Mouse (Mus musculus) left cerebral cortex, adult 18-20 months (tissue): Measurements from ENCODE around the gene Itgb3. TPM values are rescaled to one million over a fixed set of nuclear protein-coding genes. Genes with fewer than 3 reads are reported as not detected.

ENCODE experiments used
- DNase-seq, 2 experiments: peaks; one replicate each; pipeline ENCODE4 v3.0.0; 2021 to 2022; ENCODE audit warnings: low spot score in 2 of 2, mixed read lengths in 1 of 2
- total RNA-seq, 2 experiments: library from RNA; stranded (reverse); gene quantifications; 2 replicates each; pipeline ENCODE4 v1.2.3; 2021

Gene Itgb3
- total RNA-seq, 2 experiments from 2014 or later, result 2.5 to 2.6 TPM

DNA sequence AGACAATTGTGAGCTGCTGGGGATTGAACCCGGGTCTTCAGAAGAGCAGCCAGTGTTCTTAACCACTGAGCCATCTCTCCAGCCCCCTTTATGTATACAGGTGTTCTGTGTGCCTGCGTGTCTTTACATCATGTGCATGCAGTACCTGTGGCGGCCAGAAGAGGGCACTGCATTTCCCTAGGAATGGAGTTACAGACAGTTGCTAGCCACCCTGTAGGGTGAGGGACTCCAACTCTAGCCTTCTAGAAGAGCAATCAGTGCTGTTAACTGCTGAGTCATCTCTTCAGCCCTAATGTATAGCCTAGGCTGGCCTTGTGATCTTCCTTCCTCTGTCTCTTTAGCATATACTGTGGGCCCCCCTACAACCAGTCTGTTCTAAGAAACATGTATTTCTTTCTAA lies 40.8 kb downstream of the Itgb3 start:
- DNase-seq, result no peak

DNA sequence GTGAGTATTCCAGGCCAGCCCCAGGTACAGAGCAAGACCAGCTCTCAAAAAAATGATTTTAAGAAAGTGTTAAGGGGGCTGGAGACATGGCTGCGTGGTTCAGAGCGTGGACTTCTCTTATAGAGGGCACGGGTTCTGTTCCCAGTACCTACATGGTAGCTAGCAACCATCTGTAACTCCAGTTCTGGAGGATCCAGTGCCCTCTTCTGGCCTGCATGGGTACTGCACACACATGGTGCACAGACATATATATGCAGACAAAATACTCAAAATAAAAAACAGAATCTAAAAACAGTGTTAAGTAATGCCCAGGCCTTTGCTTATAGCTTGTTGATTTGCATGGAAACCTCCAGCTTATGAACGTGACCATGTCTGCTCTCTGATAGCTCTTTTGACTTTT lies 52.8 kb downstream of the Itgb3 start:
- DNase-seq, result no peak

GRCm38 (mm10) chr11:104661106-104661505 lies 53.3 kb downstream of the Itgb3 start:
- DNase-seq, result no peak

DNA sequence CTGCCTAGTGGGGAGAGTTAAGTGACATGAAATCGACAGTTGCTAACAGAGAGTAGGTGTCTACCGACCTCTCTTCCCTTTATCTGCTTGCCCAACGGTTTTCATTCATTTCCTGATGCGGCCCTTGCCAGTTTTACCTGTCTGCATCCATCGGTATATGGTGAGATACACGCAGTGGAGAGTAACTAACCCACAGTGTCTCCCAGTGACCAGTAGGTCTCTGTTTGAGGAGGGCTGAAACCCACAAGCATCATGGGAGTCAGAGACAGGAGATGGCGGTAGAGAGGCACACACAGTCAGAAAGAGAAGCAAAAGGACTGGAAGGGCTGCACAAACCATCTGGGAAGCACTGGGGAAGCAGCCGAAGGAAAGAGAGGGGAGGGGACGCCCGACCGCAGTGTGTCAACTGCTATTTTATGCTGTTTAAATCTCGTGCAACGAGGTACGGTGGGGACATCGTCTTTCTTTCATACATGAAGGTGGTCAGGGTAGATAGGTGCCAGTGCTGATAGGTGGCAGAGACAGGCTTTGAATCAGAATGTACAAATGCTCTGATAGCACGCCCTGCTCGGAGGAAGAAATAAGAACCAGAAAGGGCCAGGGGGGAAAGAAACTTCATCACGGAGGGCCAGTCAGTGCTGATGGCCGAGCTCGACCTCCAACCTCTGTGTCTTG lies 53.9 kb downstream of the Itgb3 start:
- peak in 1 of 2 experiments; percentile 36 for DNase-seq

GRCm38 (mm10) chr11:104662573-104662972 lies 54.8 kb downstream of the Itgb3 start:
- DNase-seq, result no peak

GRCm38 (mm10) chr11:104663241-104663877 lies 55.6 kb downstream of the Itgb3 start:
- DNase-seq, result no peak

GRCm38 (mm10) chr11:104663878-104664261 lies 56.1 kb downstream of the Itgb3 start:
- no peak for DNase-seq

DNA sequence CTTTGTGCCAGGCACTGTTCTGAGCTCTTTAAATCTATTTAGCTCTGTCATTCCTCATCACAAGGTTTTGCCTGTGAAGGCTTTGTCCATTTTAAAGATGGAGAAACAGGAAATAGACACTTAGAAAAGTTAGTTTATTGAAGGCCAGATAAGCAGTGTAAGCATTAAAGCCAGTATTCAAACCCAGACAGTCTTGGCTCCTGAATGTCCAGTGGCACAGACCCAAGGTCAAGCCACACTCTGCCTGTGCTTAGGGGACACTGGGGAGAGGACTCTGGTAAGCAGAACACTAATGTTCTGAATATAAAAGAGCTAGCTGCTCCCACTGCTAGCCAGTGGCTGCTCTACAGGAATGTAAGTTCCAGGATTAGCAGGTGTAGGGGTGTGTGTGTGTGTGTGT lies 56.6 kb downstream of the Itgb3 start:
- DNase-seq, result no peak

GRCm38 (mm10) chr11:104667399-104667798 lies 59.6 kb downstream of the Itgb3 start:
- no peak for DNase-seq

DNA sequence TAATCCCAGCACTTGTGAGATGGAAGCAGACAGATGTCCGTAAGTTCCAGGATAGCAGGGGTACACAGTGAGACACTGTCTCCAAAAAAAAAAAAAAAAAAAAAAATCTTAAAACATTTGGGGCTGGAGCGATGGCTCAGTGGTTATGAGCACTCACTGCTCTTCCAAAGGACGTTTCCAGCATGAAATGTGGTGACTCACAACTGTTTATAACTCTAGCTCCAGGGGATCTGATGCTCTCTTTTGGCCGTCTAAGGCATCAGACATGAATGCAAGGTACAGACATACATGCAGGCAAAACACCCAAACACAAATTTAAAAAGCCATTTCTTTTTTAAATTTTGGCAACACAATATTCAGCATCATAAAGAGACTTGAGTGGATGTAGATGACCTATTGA lies 65.6 kb downstream of the Itgb3 start:
- no peak for DNase-seq

GRCm38 (mm10) chr11:104674768-104675167 lies 67.0 kb downstream of the Itgb3 start:
- no peak for DNase-seq

GRCm38 (mm10) chr11:104685548-104685947 lies 77.7 kb downstream of the Itgb3 start, which contains the start of gene Gm11639:
Gene Gm11639 (plus strand): TSS chr11:104685707.
- DNase-seq, result no peak

DNA sequence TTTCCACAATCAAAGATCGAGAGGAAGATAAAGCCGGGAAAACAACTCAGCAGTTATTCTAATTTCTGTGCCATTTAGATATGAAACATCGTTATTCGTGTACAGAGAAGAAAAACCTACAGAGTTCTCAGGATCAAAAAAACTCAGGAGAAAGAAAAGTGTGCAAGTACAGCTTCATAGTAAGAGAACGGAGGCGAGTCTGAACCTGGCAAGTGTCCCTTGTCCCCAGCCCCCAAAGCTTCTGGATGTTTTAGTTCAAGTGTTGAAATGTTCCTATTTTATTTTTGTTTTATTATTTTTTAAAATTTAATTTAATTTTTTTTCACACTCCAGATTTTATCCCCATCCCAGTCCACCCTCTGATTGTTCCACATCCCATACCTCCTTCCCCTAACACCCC lies 85.4 kb downstream of the Itgb3 start:
- peak; percentile 47 to 62 for DNase-seq

DNA sequence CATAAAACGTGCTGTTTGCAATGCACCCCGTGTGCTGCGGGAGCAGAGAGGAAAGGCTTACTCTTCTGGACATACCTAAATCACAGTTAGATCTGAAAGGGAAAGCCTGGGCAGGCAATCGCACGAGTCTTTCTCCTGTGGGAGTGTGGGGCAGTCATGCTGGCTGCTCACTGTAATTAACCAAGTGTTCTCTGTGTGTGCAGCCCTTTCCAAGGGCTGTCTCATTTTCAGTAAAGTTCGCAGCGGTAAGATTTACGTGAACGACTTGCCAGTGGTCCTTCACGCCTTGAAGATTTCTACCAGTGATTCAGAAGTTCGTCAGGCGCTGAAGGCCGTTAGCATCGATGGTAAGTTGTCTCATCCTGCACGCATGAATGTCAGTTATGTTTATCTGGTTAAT lies 96.3 kb downstream of the Itgb3 start:
- DNase-seq, result no peak

DNA sequence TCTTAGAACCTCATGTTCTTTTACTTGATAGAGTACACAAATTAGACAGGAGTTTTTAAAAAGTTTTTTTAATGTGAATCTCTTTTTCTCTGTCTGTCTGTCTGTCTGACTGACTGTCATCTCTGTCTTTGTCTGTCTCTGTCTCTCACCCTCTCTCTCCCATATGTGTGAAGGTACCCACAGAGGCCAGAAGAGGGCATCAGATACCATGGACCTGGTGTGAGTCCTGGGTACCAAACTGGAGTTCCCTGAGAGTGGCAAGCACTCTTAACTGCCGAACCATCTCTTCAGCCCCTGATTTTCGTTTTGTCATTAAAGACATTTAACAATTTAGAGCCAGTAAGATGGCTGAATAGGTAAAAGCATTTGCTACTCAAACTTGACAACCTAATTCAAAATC lies 99.3 kb downstream of the Itgb3 start:
- no peak for DNase-seq

Other genes with a start within 250 kb of the Itgb3 start
- gene Kansl1, start 139.1 kb upstream of the Itgb3 start, total RNA-seq, result 10 to 100 TPM; 76.1 to 79.7 TPM
- 10 to 100 TPM; 53.2 to 57.8 TPM for gene Cdc27, start 57.4 kb upstream of the Itgb3 start, total RNA-seq
- 10 to 100 TPM; 16.6 to 17.8 TPM for gene Myl4, start 57.3 kb upstream of the Itgb3 start, total RNA-seq
- 1 to 10 TPM in 1 of 2 experiments, under 1 TPM in 1; 0.49 to 1.2 TPM for gene Gm11639, start 77.7 kb downstream of the Itgb3 start, total RNA-seq